ENCODE assay signal across 11 mouse cellular contexts in the genomic region with DNA sequence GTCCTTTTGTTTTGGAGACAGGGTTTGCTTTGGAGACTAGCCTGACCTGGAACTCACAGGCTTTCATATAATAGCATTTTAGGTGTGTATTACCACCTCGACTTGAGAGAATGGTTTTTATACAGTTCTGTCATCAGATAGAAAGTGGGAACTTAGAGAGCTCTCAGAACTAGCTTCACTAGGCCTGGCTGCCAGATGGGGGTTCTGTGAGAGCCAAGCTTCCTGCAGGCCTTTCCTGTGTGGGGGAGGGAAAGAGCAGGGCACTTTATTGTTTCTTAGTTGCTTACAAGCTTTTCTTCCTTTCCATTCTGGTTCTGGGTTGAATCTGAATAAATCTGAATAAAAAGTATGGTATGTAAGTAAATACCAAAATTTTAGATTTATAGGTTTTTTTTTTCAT. TPM values are rescaled to one million over a fixed set of nuclear protein-coding genes. Genes with fewer than 3 reads are reported as not detected.
DNase-seq lines count a peak whose midpoint lies in the region; ATAC-seq and TF ChIP-seq lines count a peak whose summit lies in the region.
"Had no signal": no experiment of that assay in that cellular context is flagged by ENCODE, and none has a peak within 500 bp of the region (broad histone marks: within the 10 kb centered on the region; RNA-seq: fewer than 3 reads in every experiment).

No protein-coding gene starts in this region.

- TF ChIP-seq POLR2A in limb, embryonic 14.5 days (IDR thresholded peaks at IDR 0.05; ENCODE audit: borderline replicate concordance, extremely low read depth, insufficient read depth, insufficient read length): no peak

- H3K4me3 ChIP-seq in kidney, embryonic 16.5 days (ENCODE audit: low read length): no peak overlapping the region
- no peak overlapping the region for H3K4me3 ChIP-seq in midbrain, embryonic 11.5 days (ENCODE audit: low read depth, low read length)
- no peak overlapping the region for H3K4me3 ChIP-seq in midbrain, embryonic 16.5 days (ENCODE audit: low read depth, low read length)
- H3K4me3 ChIP-seq in limb, embryonic 14.5 days (replicated peaks; ENCODE audit: low read length): no peak overlapping the region
- no peak overlapping the region for H3K4me3 ChIP-seq in forebrain, embryonic 12.5 days (replicated peaks)
- H3K4me3 ChIP-seq: midbrain, embryonic 12.5 days had no signal

- peaks cover 4% of the 10 kb centered on the region; the same call in 1 of the 2 replicates for H3K4me1 ChIP-seq in kidney, embryonic 16.5 days (ENCODE audit: insufficient read depth, low read length)
- H3K4me1 ChIP-seq in midbrain, embryonic 11.5 days (ENCODE audit: control insufficient read depth, insufficient read depth, low read length): peaks cover 4% of the 10 kb centered on the region; the same call in 1 of the 2 replicates
- peaks cover 2% of the 10 kb centered on the region; the same call in 1 of the 2 replicates for H3K4me1 ChIP-seq in midbrain, embryonic 16.5 days (ENCODE audit: control insufficient read depth, insufficient read depth, low read length)
- no peaks in the 10 kb centered on the region; the same call in 1 of the 2 replicates for H3K4me1 ChIP-seq in limb, embryonic 14.5 days (ENCODE audit: control insufficient read depth, insufficient read depth, low read length)
- H3K4me1 ChIP-seq in forebrain, embryonic 12.5 days: peaks cover 6% of the 10 kb centered on the region; the same call in 1 of the 2 replicates

- WGBS in kidney, embryonic 16.5 days: 67% methylated on average over 1 of the region's 1 CpGs
- 87% methylated on average over 1 of the region's 1 CpGs for WGBS in midbrain, embryonic 11.5 days
- WGBS in midbrain, embryonic 16.5 days: 100% methylated on average over 1 of the region's 1 CpGs
- 18% methylated on average over 1 of the region's 1 CpGs for WGBS in limb, embryonic 14.5 days
- 87% methylated on average over 1 of the region's 1 CpGs for WGBS in forebrain, embryonic 12.5 days

- H3K27me3 ChIP-seq in kidney, embryonic 16.5 days (ENCODE audit: insufficient read depth, low read length): no peaks in the 10 kb centered on the region
- H3K27me3 ChIP-seq in midbrain, embryonic 11.5 days (ENCODE audit: control insufficient read depth, insufficient read depth, low read length): no peaks in the 10 kb centered on the region
- no peaks in the 10 kb centered on the region for H3K27me3 ChIP-seq in midbrain, embryonic 16.5 days (ENCODE audit: control insufficient read depth, insufficient read depth, low read depth, low read length)
- no peaks in the 10 kb centered on the region for H3K27me3 ChIP-seq in limb, embryonic 14.5 days (ENCODE audit: control insufficient read depth, insufficient read depth, low read length)
- no peaks in the 10 kb centered on the region for H3K27me3 ChIP-seq in forebrain, embryonic 12.5 days
- H3K27me3 ChIP-seq: midbrain, embryonic 12.5 days had no signal

- H3K4me2 ChIP-seq in kidney, embryonic 16.5 days (replicated peaks; ENCODE audit: low read depth, low read length): no peak overlapping the region
- H3K4me2 ChIP-seq in midbrain, embryonic 11.5 days: no peak overlapping the region
- no peak overlapping the region for H3K4me2 ChIP-seq in midbrain, embryonic 16.5 days (ENCODE audit: low read length)
- no peak overlapping the region for H3K4me2 ChIP-seq in limb, embryonic 14.5 days (replicated peaks; ENCODE audit: low read depth, low read length, severe bottlenecking)
- no peak overlapping the region for H3K4me2 ChIP-seq in forebrain, embryonic 12.5 days
- H3K4me2 ChIP-seq: midbrain, embryonic 12.5 days had no signal

- no peaks in the 10 kb centered on the region for H3K9me3 ChIP-seq in kidney, embryonic 16.5 days (ENCODE audit: low read length)
- H3K9me3 ChIP-seq in midbrain, embryonic 11.5 days (ENCODE audit: control insufficient read depth, low read length): no peaks in the 10 kb centered on the region
- H3K9me3 ChIP-seq in midbrain, embryonic 16.5 days (replicated peaks; ENCODE audit: control insufficient read depth, low read length, poor library complexity, severe bottlenecking): no peaks in the 10 kb centered on the region
- H3K9me3 ChIP-seq in limb, embryonic 14.5 days (ENCODE audit: control insufficient read depth, low read length): no peaks in the 10 kb centered on the region
- no peaks in the 10 kb centered on the region for H3K9me3 ChIP-seq in forebrain, embryonic 12.5 days
- H3K9me3 ChIP-seq: midbrain, embryonic 12.5 days had no signal

- ATAC-seq in kidney, embryonic 16.5 days (ENCODE audit: low FRiP score, low TSS enrichment): no peak
- ATAC-seq in midbrain, embryonic 11.5 days (ENCODE audit: low FRiP score): no peak
- no peak for ATAC-seq in midbrain, embryonic 16.5 days
- ATAC-seq in limb, embryonic 14.5 days (ENCODE audit: low FRiP score, low read depth): no peak
- no peak for ATAC-seq in frontal cortex, adult (ENCODE audit: low TSS enrichment)
- no peak for ATAC-seq in forebrain, embryonic 12.5 days (ENCODE audit: low FRiP score)

- DNase-seq in kidney, postnatal 10 days: peak; percentile 49
- DNase-seq in midbrain, embryonic 11.5 days (ENCODE audit: low spot score, missing footprints): peak; percentile 19
- DNase-seq in forelimb bud, embryonic 11.5 days (ENCODE audit: low read depth, low spot score): peak; percentile 53
- peak; percentile 53 for DNase-seq in limb, embryonic 14.5 days (ENCODE audit: low spot score)
- DNase-seq: adrenal gland, postnatal 10 days; cerebellum, postnatal 36 days had no signal

- no peak overlapping the region for H3K27ac ChIP-seq in kidney, embryonic 16.5 days (ENCODE audit: low read length)
- no peak overlapping the region for H3K27ac ChIP-seq in midbrain, embryonic 11.5 days (ENCODE audit: low read depth, low read length)
- H3K27ac ChIP-seq in midbrain, embryonic 16.5 days (ENCODE audit: low read length): no peak overlapping the region
- 0 out of 2 replicates have a peak overlapping the region, but pooled peaks have one; percentile 33 for H3K27ac ChIP-seq in limb, embryonic 14.5 days (replicated peaks; ENCODE audit: low read depth, low read length)
- no peak overlapping the region for H3K27ac ChIP-seq in forebrain, embryonic 12.5 days
- H3K27ac ChIP-seq: midbrain, embryonic 12.5 days had no signal

- peaks cover 4% of the 10 kb centered on the region; the same call in 1 of the 2 replicates for H3K36me3 ChIP-seq in kidney, embryonic 16.5 days (ENCODE audit: insufficient read depth, low read length)
- no peaks in the 10 kb centered on the region for H3K36me3 ChIP-seq in midbrain, embryonic 11.5 days (ENCODE audit: control insufficient read depth, insufficient read depth, low read length)
- H3K36me3 ChIP-seq in midbrain, embryonic 16.5 days (ENCODE audit: control insufficient read depth, insufficient read depth, low read length): peaks cover 2% of the 10 kb centered on the region; the same call in 1 of the 2 replicates
- peaks cover 10% of the 10 kb centered on the region; the same call in 1 of the 2 replicates for H3K36me3 ChIP-seq in limb, embryonic 14.5 days (ENCODE audit: control insufficient read depth, insufficient read depth, low read length)
- H3K36me3 ChIP-seq in forebrain, embryonic 12.5 days (replicated peaks): 0 out of 2 replicates have a peak, but pooled peaks cover 6% of the 10 kb centered on the region

- H3K9ac ChIP-seq in kidney, embryonic 16.5 days (replicated peaks; ENCODE audit: low read length): no peak overlapping the region
- no peak overlapping the region for H3K9ac ChIP-seq in midbrain, embryonic 11.5 days (ENCODE audit: low read length)
- H3K9ac ChIP-seq in midbrain, embryonic 16.5 days (ENCODE audit: low read depth, low read length): no peak overlapping the region
- no peak overlapping the region for H3K9ac ChIP-seq in limb, embryonic 14.5 days (ENCODE audit: low read depth, low read length, severe bottlenecking)
- H3K9ac ChIP-seq in forebrain, embryonic 12.5 days: no peak overlapping the region
- H3K9ac ChIP-seq: midbrain, embryonic 12.5 days had no signal

RNA-seq across cellular contexts. Expression of a gene that starts 54.0 kb away (rescaled TPM):
- 52.4 and 55.6 TPM in 2 replicates for polyA plus RNA-seq in kidney, embryonic 16.5 days (2015; fragmentation: Nextera tagmentation; extraction: Ambion mirVana)
- polyA plus RNA-seq in midbrain, embryonic 11.5 days (2014; fragmentation: Nextera tagmentation; extraction: Ambion mirVana): 59.9 and 60.4 TPM in 2 replicates
- polyA plus RNA-seq in midbrain, embryonic 16.5 days (2015; fragmentation: Nextera tagmentation; extraction: Ambion mirVana): 44.4 and 44.6 TPM in 2 replicates
- polyA plus RNA-seq in limb, embryonic 14.5 days (2012; rRNA removed): 19.5 and 21.2 TPM in 2 replicates
- 50.3 and 55.1 TPM in 2 replicates for polyA plus RNA-seq in limb, embryonic 14.5 days (2014; fragmentation: Nextera tagmentation; extraction: Ambion mirVana)
- polyA plus RNA-seq in forebrain, embryonic 12.5 days (2016; fragmentation: Nextera tagmentation; extraction: Ambion mirVana): 46.1 and 46.4 TPM in 2 replicates
